Mouse (Mus musculus): ENCODE results near the gene Cdc26. TPM values are rescaled to one million over a fixed set of nuclear protein-coding genes. Genes with fewer than 3 reads are reported as not detected.

The Cdc26 gene
- polyA plus RNA-seq, 1 experiment = 14.1 TPM

- no peak for TF ChIP-seq CTCF (IDR thresholded peaks at IDR 0.05; ENCODE audit: extremely low read depth, insufficient read depth, insufficient read length, insufficient replicate concordance)
- TF ChIP-seq POLR2A (IDR thresholded peaks at IDR 0.05; ENCODE audit: low read depth, low read length) = no peak
- 88% methylated on average over 5 of the region's 5 CpGs for WGBS
- H3K4me1 ChIP-seq (ENCODE audit: control insufficient read depth, insufficient read depth, insufficient read length) = no peaks in the 10 kb centered on the region
- H3K27ac ChIP-seq (ENCODE audit: insufficient read depth, low read length) = no peak overlapping the region
- H3K36me3 ChIP-seq (ENCODE audit: control insufficient read depth, insufficient read depth, low read length) = peaks cover 9% of the 10 kb centered on the region
- H3K4me3 ChIP-seq (ENCODE audit: extremely low read depth, insufficient read depth, insufficient read length) = no peak overlapping the region
- no peaks in the 10 kb centered on the region for H3K27me3 ChIP-seq (ENCODE audit: control insufficient read depth, insufficient read depth, low read length)
- no peak for DNase-seq (ENCODE audit: low read depth in 1 of 2, low spot score in 2 of 2)
Measured at GRCm38 (mm10) chr4:62389592-62390512, 18.6 kb downstream of the Cdc26 start.

DNA sequence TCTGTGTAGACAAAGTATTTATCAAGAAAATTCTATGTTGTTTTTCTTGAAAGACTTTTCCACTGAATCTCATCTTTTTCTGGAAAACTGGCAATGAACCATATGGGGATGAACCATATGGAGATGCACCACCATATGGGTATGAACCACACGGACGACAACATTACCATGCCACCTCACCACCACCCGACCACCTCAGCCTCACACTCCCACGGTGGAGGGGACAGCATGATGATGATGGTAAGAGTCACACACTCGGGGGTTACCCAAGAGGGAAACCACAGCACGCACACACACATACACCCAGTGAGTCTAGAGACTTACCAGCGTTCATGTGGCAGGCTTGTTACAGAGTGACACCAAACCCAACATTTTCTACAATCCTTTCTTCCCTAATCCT is 23.0 kb downstream of the Cdc26 start:
- no peak overlapping the region for H3K27ac ChIP-seq (ENCODE audit: insufficient read depth, low read length)
- no peaks in the 10 kb centered on the region for H3K4me1 ChIP-seq (ENCODE audit: control insufficient read depth, insufficient read depth, insufficient read length)
- no peak overlapping the region for H3K4me3 ChIP-seq (ENCODE audit: extremely low read depth, insufficient read depth, insufficient read length)
- no peak for DNase-seq (ENCODE audit: low read depth in 1 of 2, low spot score in 2 of 2)
- TF ChIP-seq CTCF (IDR thresholded peaks at IDR 0.05; ENCODE audit: extremely low read depth, insufficient read depth, insufficient read length, insufficient replicate concordance) (no peak), POLR2A (IDR thresholded peaks at IDR 0.05; ENCODE audit: low read depth, low read length) (no peak)
- H3K36me3 ChIP-seq (ENCODE audit: control insufficient read depth, insufficient read depth, low read length) = peaks cover 4% of the 10 kb centered on the region; the same call in 1 of the 2 replicates
- no peaks in the 10 kb centered on the region for H3K27me3 ChIP-seq (ENCODE audit: control insufficient read depth, insufficient read depth, low read length)
- 93% methylated on average over 7 of the region's 7 CpGs for WGBS

DNA sequence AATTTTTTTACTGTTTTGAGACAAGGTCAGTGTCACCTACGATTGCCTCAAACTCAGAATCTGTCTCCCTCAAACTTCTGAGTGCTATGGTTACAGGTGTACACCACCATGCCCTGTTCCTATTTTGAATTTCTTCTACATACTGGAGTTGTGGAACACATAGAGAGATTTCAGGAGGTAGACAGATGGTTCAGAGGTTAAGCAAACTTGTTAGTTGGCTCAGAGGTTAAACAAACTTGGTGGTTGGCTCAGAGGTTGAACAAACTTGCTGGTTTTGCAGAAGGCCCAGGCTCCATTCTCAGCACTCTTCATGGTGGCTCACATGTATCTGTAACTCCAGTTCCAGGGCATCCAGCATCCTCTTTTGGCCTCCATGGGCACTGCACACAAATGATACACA is 24.3 kb downstream of the Cdc26 start:
- TF ChIP-seq CTCF (IDR thresholded peaks at IDR 0.05; ENCODE audit: extremely low read depth, insufficient read depth, insufficient read length, insufficient replicate concordance) (no peak), POLR2A (IDR thresholded peaks at IDR 0.05; ENCODE audit: low read depth, low read length) (no peak)
- peaks cover 4% of the 10 kb centered on the region; the same call in 1 of the 2 replicates for H3K36me3 ChIP-seq (ENCODE audit: control insufficient read depth, insufficient read depth, low read length)
- 91% methylated on average over 1 of the region's 1 CpGs for WGBS
- DNase-seq (ENCODE audit: low read depth in 1 of 2, low spot score in 2 of 2) = no peak
- H3K27ac ChIP-seq (ENCODE audit: insufficient read depth, low read length) = no peak overlapping the region
- H3K4me3 ChIP-seq (ENCODE audit: extremely low read depth, insufficient read depth, insufficient read length) = no peak overlapping the region
- no peaks in the 10 kb centered on the region for H3K27me3 ChIP-seq (ENCODE audit: control insufficient read depth, insufficient read depth, low read length)
- H3K4me1 ChIP-seq (ENCODE audit: control insufficient read depth, insufficient read depth, insufficient read length) = no peaks in the 10 kb centered on the region

GRCm38 (mm10) chr4:62383752-62384151 is 24.7 kb downstream of the Cdc26 start:
- H3K4me1 ChIP-seq (ENCODE audit: control insufficient read depth, insufficient read depth, insufficient read length) = no peaks in the 10 kb centered on the region
- H3K4me3 ChIP-seq (ENCODE audit: extremely low read depth, insufficient read depth, insufficient read length) = no peak overlapping the region
- H3K36me3 ChIP-seq (ENCODE audit: control insufficient read depth, insufficient read depth, low read length) = peaks cover 4% of the 10 kb centered on the region; the same call in 1 of the 2 replicates
- H3K27me3 ChIP-seq (ENCODE audit: control insufficient read depth, insufficient read depth, low read length) = no peaks in the 10 kb centered on the region
- WGBS = 93% methylated on average over 7 of the region's 7 CpGs
- no peak overlapping the region for H3K27ac ChIP-seq (ENCODE audit: insufficient read depth, low read length)
- DNase-seq (ENCODE audit: low read depth in 1 of 2, low spot score in 2 of 2) = no peak
- no peak for TF ChIP-seq POLR2A (IDR thresholded peaks at IDR 0.05; ENCODE audit: low read depth, low read length)
- TF ChIP-seq CTCF (IDR thresholded peaks at IDR 0.05; ENCODE audit: extremely low read depth, insufficient read depth, insufficient read length, insufficient replicate concordance) = no peak

- no peak for DNase-seq (ENCODE audit: low read depth in 1 of 2, low spot score in 2 of 2)
- Histone ChIP-seq H3K4me3 (ENCODE audit: extremely low read depth, insufficient read depth, insufficient read length) (no peak overlapping the region), H3K4me1 (ENCODE audit: control insufficient read depth, insufficient read depth, insufficient read length) (no peaks in the 10 kb centered on the region), H3K27ac (ENCODE audit: insufficient read depth, low read length) (no peak overlapping the region), H3K36me3 (ENCODE audit: control insufficient read depth, insufficient read depth, low read length) (peaks cover 3% of the 10 kb centered on the region; the same call in 1 of the 2 replicates), H3K27me3 (ENCODE audit: control insufficient read depth, insufficient read depth, low read length) (no peaks in the 10 kb centered on the region)
- TF ChIP-seq POLR2A (IDR thresholded peaks at IDR 0.05; ENCODE audit: low read depth, low read length) = no peak
- TF ChIP-seq CTCF (IDR thresholded peaks at IDR 0.05; ENCODE audit: extremely low read depth, insufficient read depth, insufficient read length, insufficient replicate concordance) = no peak
- 87% methylated on average over 6 of the region's 6 CpGs for WGBS
Measured at GRCm38 (mm10) chr4:62383207-62383606, 25.2 kb downstream of the Cdc26 start.

DNA sequence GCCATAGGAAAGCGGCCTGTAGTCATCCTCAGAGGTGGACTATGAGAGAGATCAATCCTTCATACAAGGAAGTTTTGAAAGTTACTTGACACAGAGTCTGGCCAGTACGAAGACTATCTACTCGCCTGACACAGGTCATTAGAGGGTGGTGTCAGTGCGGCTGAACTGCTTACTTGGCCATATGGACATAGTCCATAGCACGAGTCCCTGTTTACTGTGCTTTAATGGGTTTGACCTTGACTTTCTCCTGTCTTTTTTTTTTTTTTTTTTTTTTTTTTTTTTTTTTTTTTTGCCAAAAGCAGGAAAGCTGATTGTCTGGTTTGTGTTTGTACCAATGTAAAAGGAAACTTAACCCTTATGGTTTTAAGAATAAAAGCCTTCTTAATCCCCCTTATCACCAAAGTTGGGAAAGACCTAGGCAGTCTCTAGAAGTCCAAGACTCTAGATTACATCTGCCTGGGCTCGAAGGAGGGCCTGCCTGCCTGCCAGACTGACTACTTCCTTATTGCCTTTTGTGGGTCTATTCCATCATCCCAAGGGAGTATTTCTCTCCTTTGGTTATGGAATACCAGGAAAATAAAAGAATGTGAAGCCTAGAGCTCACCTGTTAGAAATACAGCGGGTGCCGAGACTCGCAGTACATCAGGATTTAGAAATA is 28.6 kb downstream of the Cdc26 start:
- TF ChIP-seq POLR2A (IDR thresholded peaks at IDR 0.05; ENCODE audit: low read depth, low read length) (no peak), CTCF (IDR thresholded peaks at IDR 0.05; ENCODE audit: extremely low read depth, insufficient read depth, insufficient read length, insufficient replicate concordance) (no peak)
- DNase-seq (ENCODE audit: low read depth in 1 of 2, low spot score in 2 of 2) = no peak
- H3K27ac ChIP-seq (ENCODE audit: insufficient read depth, low read length) = no peak overlapping the region
- H3K4me1 ChIP-seq (ENCODE audit: control insufficient read depth, insufficient read depth, insufficient read length) = no peaks in the 10 kb centered on the region
- no peak overlapping the region for H3K4me3 ChIP-seq (ENCODE audit: extremely low read depth, insufficient read depth, insufficient read length)
- no peaks in the 10 kb centered on the region for H3K27me3 ChIP-seq (ENCODE audit: control insufficient read depth, insufficient read depth, low read length)
- WGBS = 85% methylated on average over 9 of the region's 9 CpGs
- H3K36me3 ChIP-seq (ENCODE audit: control insufficient read depth, insufficient read depth, low read length) = no peaks in the 10 kb centered on the region
